Mouse (Mus musculus) lung, postnatal 0 days (tissue): ENCODE measurements around the gene Cdk18.

Experiments
- CTCF ChIP-seq: IDR thresholded peaks from 2 replicates; pipeline ENCODE4 v1.5.1; 2016; ENCODE audit warnings: antibody characterized with exemption, mild to moderate bottlenecking
- EP300 ChIP-seq: IDR thresholded peaks from 2 replicates; pipeline ENCODE4 v1.6.1; 2016; ENCODE audit warnings: antibody characterized with exemption, mild to moderate bottlenecking, control low read depth

DNA sequence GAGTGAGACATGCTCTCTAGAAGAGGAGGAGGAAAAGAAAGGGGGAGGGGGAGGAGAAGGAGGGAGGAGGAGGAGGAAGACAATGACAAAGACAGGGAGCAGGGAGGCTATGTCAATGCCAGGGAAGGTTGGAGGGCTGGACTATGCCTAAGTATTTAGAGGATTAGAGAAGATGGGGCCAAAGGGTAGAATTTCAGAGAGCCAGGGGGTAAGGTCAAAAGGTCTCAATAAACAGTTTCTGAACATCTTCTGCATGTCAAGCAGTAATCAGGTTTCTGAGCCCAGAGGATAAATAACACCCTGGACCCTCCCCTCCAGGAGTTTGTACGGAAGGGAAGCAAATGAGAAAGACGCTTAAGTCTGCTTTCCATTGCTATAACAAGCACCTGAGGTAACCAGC, 1.7 kb upstream of the Cdk18 start:
- TF ChIP-seq CTCF (no peak), EP300 (no peak)
